Mouse (Mus musculus): ENCODE measurements at regions not wholly inside any gene's neighbourhood (a gene's known extent, or its start where the extent isn't known, plus 50 kb on each side); places are given as distances from the start of the nearest gene placed in this dataset.

DNA sequence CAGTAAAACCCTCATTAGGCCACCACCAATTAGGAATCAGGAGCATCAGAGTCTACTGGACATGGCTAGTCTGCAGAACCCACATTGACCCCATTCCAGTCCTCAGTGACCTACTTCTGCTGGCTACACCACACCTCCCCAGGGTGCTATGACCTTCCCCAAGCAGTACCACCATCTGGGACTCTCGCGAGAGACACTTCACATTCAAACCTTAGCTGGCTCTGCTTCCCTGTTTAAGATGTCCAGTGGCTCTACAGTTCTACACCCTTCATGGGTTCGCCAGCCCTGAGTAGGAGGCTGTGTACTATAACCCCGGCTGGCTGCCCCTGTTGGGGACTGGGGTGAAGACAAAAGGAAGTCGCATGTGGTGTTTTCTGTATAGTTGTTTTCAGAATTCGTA, 174.4 kb upstream of the Cops8 start:
- TF ChIP-seq TAL1 (IDR thresholded peaks at IDR 0.05; ENCODE audit: low read length) (no peak), GATA1 (IDR thresholded peaks at IDR 0.05; ENCODE audit: low read length) (no peak)

All from erythroblast, embryonic 14.5 days (primary cell).